Mouse (Mus musculus): ENCODE data around the gene Kap. TPM values are rescaled to one million over a fixed set of nuclear protein-coding genes. Genes with fewer than 3 reads are reported as not detected.

Kap gene
- polyA plus RNA-seq (2017; shearing (Covaris generic)), result not detected

DNA sequence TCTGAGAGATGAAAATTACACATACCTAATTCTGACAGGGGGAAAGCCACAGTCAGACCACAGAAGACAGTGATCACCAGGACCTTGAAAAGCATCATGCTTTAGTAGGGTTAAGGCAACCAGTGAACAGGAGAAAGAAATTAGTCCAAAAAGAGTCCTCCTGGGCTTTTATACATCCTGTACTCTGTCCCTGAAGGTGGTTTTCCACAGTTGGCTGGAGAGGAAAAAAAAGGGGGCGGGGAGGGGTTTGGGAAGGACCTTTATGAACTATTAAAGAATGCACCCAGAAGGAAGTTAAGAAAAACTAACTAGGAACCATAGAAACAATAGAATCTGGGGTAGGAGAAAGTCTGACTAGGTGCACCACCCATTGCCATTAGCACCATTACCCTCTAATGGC is at the start of gene Kap:
Gene Kap (minus strand): TSS at position 237 of the 400 bp plus-strand sequence.

Other genes with a start within 250 kb of the Kap start
- gene Etv6, start 181.9 kb upstream of the Kap start, polyA plus RNA-seq (2017; shearing (Covaris generic)), result 56.3 TPM

All from effector memory CD4-positive, alpha-beta T cell, adult 5 months (primary cell).